Mouse (Mus musculus): ENCODE results near the gene Atp6v1g1.

Atp6v1g1 gene

GRCm38 (mm10) chr4:63544494-63545230, at the start of gene Atp6v1g1:
Atp6v1g1 (plus strand) TSS chr4:63544772.
- peak; percentile 92 to 95 for DNase-seq (ENCODE audit: low spot score in 2 of 2)

- DNase-seq (ENCODE audit: low spot score in 2 of 2): no peak
Observed at GRCm38 (mm10) chr4:63494967-63495914, 49.3 kb upstream of the Atp6v1g1 start.

GRCm38 (mm10) chr4:63495915-63496278, 48.7 kb upstream of the Atp6v1g1 start, which contains the start of gene Whrn:
Whrn (minus strand) TSS chr4:63495991.
- peak; percentile 47 to 55 for DNase-seq (ENCODE audit: low spot score in 2 of 2)

GRCm38 (mm10) chr4:63496312-63496711, 48.3 kb upstream of the Atp6v1g1 start:
- DNase-seq (ENCODE audit: low spot score in 2 of 2): no peak

GRCm38 (mm10) chr4:63498346-63498745, 46.2 kb upstream of the Atp6v1g1 start:
- DNase-seq (ENCODE audit: low spot score in 2 of 2): no peak

GRCm38 (mm10) chr4:63501050-63501449, 43.5 kb upstream of the Atp6v1g1 start:
- DNase-seq (ENCODE audit: low spot score in 2 of 2): no peak

GRCm38 (mm10) chr4:63503949-63504348, 40.6 kb upstream of the Atp6v1g1 start:
- no peak for DNase-seq (ENCODE audit: low spot score in 2 of 2)

GRCm38 (mm10) chr4:63507478-63507877, 37.1 kb upstream of the Atp6v1g1 start:
- DNase-seq (ENCODE audit: low spot score in 2 of 2): no peak

- DNase-seq (ENCODE audit: low spot score in 2 of 2): peak; percentile 69 to 75
Observed at GRCm38 (mm10) chr4:63508232-63508631, 36.3 kb upstream of the Atp6v1g1 start.

- DNase-seq (ENCODE audit: low spot score in 2 of 2): no peak
Observed at GRCm38 (mm10) chr4:63512921-63513320, 31.7 kb upstream of the Atp6v1g1 start.

GRCm38 (mm10) chr4:63514454-63514984, 30.1 kb upstream of the Atp6v1g1 start:
- no peak for DNase-seq (ENCODE audit: low spot score in 2 of 2)

GRCm38 (mm10) chr4:63515021-63515420, 29.6 kb upstream of the Atp6v1g1 start:
- DNase-seq (ENCODE audit: low spot score in 2 of 2): no peak

GRCm38 (mm10) chr4:63521813-63522419, 22.7 kb upstream of the Atp6v1g1 start:
- no peak for DNase-seq (ENCODE audit: low spot score in 2 of 2)

GRCm38 (mm10) chr4:63525514-63525913, 19.1 kb upstream of the Atp6v1g1 start:
- no peak for DNase-seq (ENCODE audit: low spot score in 2 of 2)

GRCm38 (mm10) chr4:63528946-63529345, 15.6 kb upstream of the Atp6v1g1 start:
- DNase-seq (ENCODE audit: low spot score in 2 of 2): peak; percentile 53 to 60

- DNase-seq (ENCODE audit: low spot score in 2 of 2): no peak
Observed at GRCm38 (mm10) chr4:63530409-63530808, 14.2 kb upstream of the Atp6v1g1 start.

GRCm38 (mm10) chr4:63537602-63538001, 7.0 kb upstream of the Atp6v1g1 start:
- DNase-seq (ENCODE audit: low spot score in 2 of 2): no peak

GRCm38 (mm10) chr4:63542209-63542608, 2.4 kb upstream of the Atp6v1g1 start:
- no peak for DNase-seq (ENCODE audit: low spot score in 2 of 2)

- DNase-seq (ENCODE audit: low spot score in 2 of 2): no peak
Observed at GRCm38 (mm10) chr4:63543746-63544493, 652 bp upstream of the Atp6v1g1 start.

GRCm38 (mm10) chr4:63545231-63545958, 823 bp downstream of the Atp6v1g1 start:
- DNase-seq (ENCODE audit: low spot score in 2 of 2): no peak

All from right cerebral cortex, adult 2 months (tissue).